ENCODE assay signal across 8 mouse cellular contexts in the genomic region with DNA sequence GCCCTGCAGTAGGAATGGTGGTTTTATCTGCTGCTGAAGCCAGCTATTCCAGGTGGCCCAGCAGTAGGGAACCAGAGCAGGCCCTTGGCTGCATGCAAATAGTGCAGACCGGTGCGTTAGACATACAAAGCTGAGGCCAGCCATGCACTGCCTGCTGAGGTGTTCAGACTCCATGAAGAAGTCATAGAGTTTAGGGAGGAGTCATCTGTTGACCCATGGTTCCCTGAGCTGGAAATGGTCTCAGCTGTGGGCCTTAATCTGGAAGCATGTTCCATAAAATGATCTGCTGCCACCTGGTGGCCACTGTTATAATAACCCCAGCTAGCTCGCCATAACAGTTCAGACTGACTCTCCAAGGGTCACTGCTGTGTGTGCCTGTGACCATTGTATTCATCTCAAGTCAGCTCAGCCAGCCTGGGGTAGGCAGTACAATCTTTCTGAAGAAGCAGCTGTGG. TPM values are rescaled to one million over a fixed set of nuclear protein-coding genes. Genes with fewer than 3 reads are reported as not detected.
DNase-seq lines count a peak whose midpoint lies in the region; ATAC-seq and TF ChIP-seq lines count a peak whose summit lies in the region.

No protein-coding gene starts in this region.

- H3K9me3 ChIP-seq in E14TG2a.4 (ENCODE audit: low read length) = no peaks in the 10 kb centered on the region
- H3K9me3 ChIP-seq in forebrain, embryonic 12.5 days = no peaks in the 10 kb centered on the region
- no peaks in the 10 kb centered on the region for H3K9me3 ChIP-seq in heart, embryonic 16.5 days (replicated peaks; ENCODE audit: control insufficient read depth, low read length)
- H3K9me3 ChIP-seq in liver, embryonic 13.5 days (replicated peaks) = no peaks in the 10 kb centered on the region
- no peaks in the 10 kb centered on the region for H3K9me3 ChIP-seq in neural tube, embryonic 11.5 days (ENCODE audit: control insufficient read depth, low read length)

- peak; percentile 56 for DNase-seq in c-Kit-positive CD71-negative TER-119-negative erythroid progenitor cells, embryonic 14.5 days (ENCODE audit: low read depth)
- DNase-seq in kidney, postnatal 10 days = peak; percentile 92
- peak; percentile 44 for DNase-seq in liver, embryonic 13.5 days
- DNase-seq in neural tube, embryonic 11.5 days (ENCODE audit: low spot score) = peak; percentile 83

- H3K9ac ChIP-seq in forebrain, embryonic 12.5 days = no peak overlapping the region
- H3K9ac ChIP-seq in heart, embryonic 16.5 days (ENCODE audit: low read length) = no peak overlapping the region
- no peak overlapping the region for H3K9ac ChIP-seq in liver, embryonic 13.5 days
- no peak overlapping the region for H3K9ac ChIP-seq in neural tube, embryonic 11.5 days (ENCODE audit: low read length)

- H3K4me2 ChIP-seq in forebrain, embryonic 12.5 days = no peak overlapping the region
- H3K4me2 ChIP-seq in heart, embryonic 16.5 days (ENCODE audit: low read depth, low read length) = no peak overlapping the region
- H3K4me2 ChIP-seq in liver, embryonic 13.5 days = no peak overlapping the region
- no peak overlapping the region for H3K4me2 ChIP-seq in neural tube, embryonic 11.5 days (ENCODE audit: low read depth)

- TF ChIP-seq CTCF in E14TG2a.4 (conservative IDR thresholded peaks at IDR 0.05; ENCODE audit: low read length) = peak; percentile 85
- TF ChIP-seq CTCF in testis, adult 2 months (IDR thresholded peaks at IDR 0.05; ENCODE audit: control insufficient read depth, insufficient read depth, insufficient replicate concordance, low read depth, low read length) = peak; percentile 52; the same call in 1 of the 2 replicates

- no peak overlapping the region for H3K27ac ChIP-seq in forebrain, embryonic 12.5 days
- H3K27ac ChIP-seq in heart, embryonic 16.5 days (ENCODE audit: low read length) = no peak overlapping the region
- no peak overlapping the region for H3K27ac ChIP-seq in liver, embryonic 13.5 days
- no peak overlapping the region for H3K27ac ChIP-seq in neural tube, embryonic 11.5 days (ENCODE audit: low read depth, low read length)
- no peak overlapping the region for H3K27ac ChIP-seq in testis, adult 2 months (ENCODE audit: control insufficient read depth, insufficient read depth, low read depth, low read length)

- no peaks in the 10 kb centered on the region for H3K27me3 ChIP-seq in E14TG2a.4 (ENCODE audit: insufficient read depth, low read length)
- no peaks in the 10 kb centered on the region; the same call in 1 of the 2 replicates for H3K27me3 ChIP-seq in forebrain, embryonic 12.5 days
- H3K27me3 ChIP-seq in heart, embryonic 16.5 days (ENCODE audit: control insufficient read depth, insufficient read depth, low read length) = no peaks in the 10 kb centered on the region
- no peaks in the 10 kb centered on the region for H3K27me3 ChIP-seq in liver, embryonic 13.5 days
- H3K27me3 ChIP-seq in neural tube, embryonic 11.5 days (ENCODE audit: control insufficient read depth, insufficient read depth, low read length) = no peaks in the 10 kb centered on the region
- no peaks in the 10 kb centered on the region for H3K27me3 ChIP-seq in testis, adult 2 months (ENCODE audit: control insufficient read depth, insufficient read depth, low read length)

- ATAC-seq in forebrain, embryonic 12.5 days (ENCODE audit: low FRiP score) = peak; percentile 71
- ATAC-seq in heart, embryonic 16.5 days (replicated peaks; ENCODE audit: extremely low read depth, insufficient read depth, low FRiP score) = peak; percentile 55
- ATAC-seq in liver, embryonic 13.5 days (ENCODE audit: low read depth) = no peak
- ATAC-seq in neural tube, embryonic 11.5 days (ENCODE audit: insufficient read depth, low FRiP score, low TSS enrichment) = peak; percentile 52; the same call in 1 of the 2 replicates

- no peak overlapping the region for H3K4me3 ChIP-seq in E14TG2a.4 (replicated peaks; ENCODE audit: low read length)
- no peak overlapping the region for H3K4me3 ChIP-seq in forebrain, embryonic 12.5 days (replicated peaks)
- H3K4me3 ChIP-seq in heart, embryonic 16.5 days (ENCODE audit: low read length) = no peak overlapping the region
- no peak overlapping the region for H3K4me3 ChIP-seq in liver, embryonic 13.5 days (replicated peaks)
- H3K4me3 ChIP-seq in neural tube, embryonic 11.5 days (ENCODE audit: low read depth, low read length) = no peak overlapping the region
- no peak overlapping the region for H3K4me3 ChIP-seq in testis, adult 2 months (ENCODE audit: control insufficient read depth, low read depth, low read length)

- H3K36me3 ChIP-seq in E14TG2a.4 (ENCODE audit: insufficient read depth, low read length) = no peaks in the 10 kb centered on the region
- no peaks in the 10 kb centered on the region for H3K36me3 ChIP-seq in forebrain, embryonic 12.5 days (replicated peaks)
- no peaks in the 10 kb centered on the region for H3K36me3 ChIP-seq in heart, embryonic 16.5 days (ENCODE audit: control insufficient read depth, insufficient read depth)
- no peaks in the 10 kb centered on the region for H3K36me3 ChIP-seq in liver, embryonic 13.5 days
- H3K36me3 ChIP-seq in neural tube, embryonic 11.5 days (ENCODE audit: control insufficient read depth, insufficient read depth, low read length) = no peaks in the 10 kb centered on the region
- no peaks in the 10 kb centered on the region for H3K36me3 ChIP-seq in testis, adult 2 months (ENCODE audit: control insufficient read depth, insufficient read depth, low read length)

- peaks cover 12% of the 10 kb centered on the region; the same call in 1 of the 2 replicates for H3K4me1 ChIP-seq in E14TG2a.4 (replicated peaks; ENCODE audit: low read depth, low read length)
- no peaks in the 10 kb centered on the region; the same call in 1 of the 2 replicates for H3K4me1 ChIP-seq in forebrain, embryonic 12.5 days
- peaks cover 5% of the 10 kb centered on the region; the same call in 1 of the 2 replicates for H3K4me1 ChIP-seq in heart, embryonic 16.5 days (ENCODE audit: control insufficient read depth, insufficient read depth, low read length)
- H3K4me1 ChIP-seq in liver, embryonic 13.5 days (replicated peaks) = no peaks in the 10 kb centered on the region
- H3K4me1 ChIP-seq in neural tube, embryonic 11.5 days (ENCODE audit: control insufficient read depth, insufficient read depth, low read length) = no peaks in the 10 kb centered on the region
- H3K4me1 ChIP-seq in testis, adult 2 months (ENCODE audit: control insufficient read depth, insufficient read depth, low read length) = no peaks in the 10 kb centered on the region

- TF ChIP-seq POLR2A in testis, adult 2 months (IDR thresholded peaks at IDR 0.05; ENCODE audit: control insufficient read depth, low read depth, low read length) = no peak

- 44% methylated on average over 3 of the region's 3 CpGs for WGBS in forebrain, embryonic 12.5 days
- WGBS in heart, embryonic 16.5 days = 48% methylated on average over 3 of the region's 3 CpGs
- WGBS in liver, embryonic 13.5 days (ENCODE audit: insufficient replicate concordance) = 48% methylated on average over 3 of the region's 3 CpGs
- 38% methylated on average over 3 of the region's 3 CpGs for WGBS in neural tube, embryonic 11.5 days

RNA-seq across cellular contexts. Expression of a gene that starts 29.2 kb away (rescaled TPM):
- 2.0 and 2.1 TPM in 2 replicates for polyA plus RNA-seq in forebrain, embryonic 12.5 days (2016; fragmentation: Nextera tagmentation; extraction: Ambion mirVana)
- 10.0 and 11.9 TPM in 2 replicates for polyA plus RNA-seq in heart, embryonic 16.5 days (2015; fragmentation: Nextera tagmentation; extraction: Ambion mirVana)
- 32.2 and 34.8 TPM in 2 replicates for polyA plus RNA-seq in liver, embryonic 13.5 days (2015; fragmentation: Nextera tagmentation; extraction: Ambion mirVana)
- polyA plus RNA-seq in neural tube, embryonic 11.5 days (2014; fragmentation: Nextera tagmentation; extraction: Ambion mirVana) = 2.7 and 3.1 TPM in 2 replicates
- 73.3 and 79.5 TPM in 2 replicates for polyA plus RNA-seq in testis, adult 2 months (2012; rRNA removed)
